Mouse (Mus musculus): Measurements from ENCODE around the gene Mier2.

The Mier2 gene

DNA sequence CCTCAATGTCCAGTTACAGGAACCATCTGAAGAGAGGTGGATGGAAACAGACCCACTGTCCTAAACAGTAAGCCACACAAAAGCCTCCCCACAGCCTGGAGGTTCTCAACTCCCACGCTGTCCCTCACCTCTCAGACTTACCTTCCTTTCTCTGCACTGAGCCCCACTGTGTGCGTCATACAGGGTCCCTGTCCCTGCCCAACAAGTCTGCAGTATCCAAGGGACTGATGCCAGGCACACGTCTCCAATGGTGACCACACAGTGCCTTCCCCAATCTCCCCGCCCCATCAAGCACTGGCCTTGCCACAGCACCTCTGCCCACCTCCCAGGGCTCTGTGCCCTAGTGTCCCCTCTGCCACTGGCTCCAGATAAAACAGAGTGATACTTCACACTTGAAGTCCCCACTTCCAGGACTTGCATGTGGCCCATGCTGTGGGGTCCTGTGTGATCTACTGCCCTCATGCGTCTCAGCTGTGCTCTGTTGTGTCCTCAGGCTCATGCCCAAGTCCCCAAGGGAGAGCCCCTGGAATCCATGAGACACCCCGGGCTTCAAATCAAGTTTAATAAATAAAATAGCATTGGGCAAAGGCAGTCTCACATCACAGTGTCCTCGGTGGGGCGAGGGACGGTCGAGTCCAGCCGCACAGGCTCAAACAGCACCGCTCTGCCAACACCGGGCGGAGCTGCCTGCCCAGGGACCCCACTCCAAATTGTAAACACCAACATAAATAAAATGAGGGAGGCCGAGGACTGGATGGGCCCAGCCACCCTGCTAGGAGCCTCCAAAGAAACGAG lies 15.1 kb downstream of the Mier2 start:
- DNase-seq (ENCODE audit: low read depth, low spot score) = no peak

DNA sequence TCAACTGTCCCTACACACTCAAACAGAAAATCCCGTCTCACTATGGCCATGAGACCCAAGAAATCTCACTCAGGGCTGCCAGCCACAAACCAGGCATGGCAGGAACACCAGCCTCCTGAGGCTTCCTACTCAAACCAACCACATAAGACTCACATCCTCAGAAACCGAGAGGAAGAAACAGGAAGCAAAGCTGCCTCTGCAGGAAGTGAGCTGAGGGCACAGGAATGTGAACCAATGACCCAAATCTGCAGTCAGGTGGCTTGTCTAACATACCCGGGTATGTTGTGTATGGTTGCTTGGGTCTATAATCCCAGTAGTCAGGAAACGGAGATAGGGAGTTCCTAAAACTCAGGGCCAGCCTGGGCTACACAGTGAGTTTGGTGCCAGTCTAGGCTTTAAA lies 16.1 kb downstream of the Mier2 start:
- no peak for DNase-seq (ENCODE audit: low read depth, low spot score)

DNA sequence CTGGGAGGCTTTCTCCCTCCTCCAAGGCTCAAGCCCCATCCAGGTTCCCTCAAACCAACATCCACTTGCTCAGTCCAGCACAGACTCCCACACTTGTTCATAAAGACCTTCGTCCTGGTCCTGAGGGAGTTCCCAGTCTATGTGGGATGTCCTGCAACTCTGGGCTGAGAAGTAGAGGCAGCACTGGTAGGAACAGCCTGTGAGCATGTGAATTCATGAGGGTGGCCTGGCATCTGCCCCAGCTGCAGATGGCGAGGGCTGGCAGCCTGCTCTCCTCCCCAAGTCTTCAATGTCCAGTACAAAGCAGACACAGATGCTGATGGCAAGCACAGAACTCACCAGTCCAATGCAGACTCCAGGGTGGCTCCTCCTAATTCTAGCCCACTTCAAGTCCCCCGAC lies 16.7 kb downstream of the Mier2 start:
- no peak for DNase-seq (ENCODE audit: low read depth, low spot score)

DNA sequence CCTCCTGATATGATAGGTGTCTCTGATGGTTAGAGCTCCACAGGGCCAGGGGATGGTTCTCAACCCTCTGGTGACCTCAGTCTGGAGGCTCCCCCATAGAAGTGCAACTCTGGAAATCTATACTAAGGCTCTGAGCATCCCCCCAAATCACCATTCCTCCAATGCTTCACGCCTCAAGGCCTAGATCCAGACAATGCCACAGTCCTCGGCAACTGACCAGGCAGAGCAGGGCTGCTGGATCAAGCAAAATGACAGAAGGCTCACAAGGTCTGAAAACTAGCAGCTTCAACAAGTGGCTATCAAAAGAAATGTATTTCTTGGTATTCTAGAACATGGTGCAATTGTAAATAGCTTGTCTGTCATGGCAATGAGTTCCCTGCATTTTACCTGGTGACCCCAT lies 17.2 kb downstream of the Mier2 start:
- DNase-seq (ENCODE audit: low read depth, low spot score) = no peak

GRCm38 (mm10) chr10:79537271-79537670 lies 17.7 kb downstream of the Mier2 start:
- DNase-seq (ENCODE audit: low read depth, low spot score) = no peak

DNA sequence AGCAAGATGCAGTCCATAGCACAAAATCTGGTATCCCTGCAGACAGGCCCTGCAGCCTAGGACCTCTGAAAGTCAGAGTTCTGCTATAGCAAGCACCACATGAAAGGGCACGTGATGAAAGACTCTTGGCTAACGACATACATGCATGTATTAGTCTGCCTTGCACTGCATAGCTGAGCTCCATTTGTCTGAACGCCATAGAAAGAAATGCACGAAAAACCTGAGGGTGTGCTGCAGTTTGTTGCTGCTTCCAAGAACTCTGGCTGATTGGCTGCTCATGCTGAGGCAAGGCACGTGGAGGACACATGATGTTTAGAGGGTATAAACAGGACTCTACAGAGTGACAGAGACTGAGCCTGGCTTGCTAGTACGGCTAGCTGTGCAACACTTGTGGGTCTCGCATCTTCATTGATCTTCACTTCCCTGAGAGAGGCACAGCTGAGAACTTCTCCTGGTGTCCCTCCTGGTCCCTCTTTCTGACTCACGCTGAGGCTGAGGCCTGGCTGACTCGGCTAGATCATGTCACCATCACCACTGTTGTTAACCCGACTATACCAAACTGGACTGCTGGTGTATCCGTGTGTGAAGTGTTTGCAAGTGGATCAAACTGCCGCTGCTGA lies 18.4 kb downstream of the Mier2 start:
- DNase-seq (ENCODE audit: low read depth, low spot score) = no peak

DNA sequence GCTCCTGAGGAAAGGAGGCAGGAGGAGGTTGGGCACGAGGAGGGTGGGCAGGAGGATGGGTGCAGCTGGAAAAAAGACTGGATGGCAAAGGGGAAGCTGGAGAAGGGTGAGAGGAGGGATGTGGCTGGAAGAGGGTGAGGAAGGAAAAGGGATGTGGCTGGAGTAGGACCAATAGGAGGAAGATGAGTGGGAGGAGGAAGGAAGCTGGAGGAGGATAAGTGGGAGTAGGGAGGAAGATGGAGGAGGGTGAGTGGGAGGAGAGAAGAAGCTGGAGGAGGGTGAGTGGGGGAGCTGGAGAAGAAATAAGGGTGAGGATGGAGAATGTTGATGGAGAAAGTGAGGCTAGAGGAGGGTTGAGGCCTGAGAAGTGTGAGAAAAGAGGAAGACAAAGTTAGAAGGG lies 19.6 kb downstream of the Mier2 start:
- no peak for DNase-seq (ENCODE audit: low read depth, low spot score)

- DNase-seq (ENCODE audit: low read depth, low spot score) = no peak
Measured at GRCm38 (mm10) chr10:79534426-79534825, 20.6 kb downstream of the Mier2 start.

- peak; percentile 54 for DNase-seq (ENCODE audit: low read depth, low spot score)
Measured at GRCm38 (mm10) chr10:79533126-79533911, 21.7 kb downstream of the Mier2 start, which contains the start of gene Plpp2. Plpp2 (minus strand) TSS chr10:79533796.

GRCm38 (mm10) chr10:79532678-79533077 lies 22.3 kb downstream of the Mier2 start:
- DNase-seq (ENCODE audit: low read depth, low spot score) = no peak

GRCm38 (mm10) chr10:79531593-79531992 lies 23.4 kb downstream of the Mier2 start:
- DNase-seq (ENCODE audit: low read depth, low spot score) = no peak

DNA sequence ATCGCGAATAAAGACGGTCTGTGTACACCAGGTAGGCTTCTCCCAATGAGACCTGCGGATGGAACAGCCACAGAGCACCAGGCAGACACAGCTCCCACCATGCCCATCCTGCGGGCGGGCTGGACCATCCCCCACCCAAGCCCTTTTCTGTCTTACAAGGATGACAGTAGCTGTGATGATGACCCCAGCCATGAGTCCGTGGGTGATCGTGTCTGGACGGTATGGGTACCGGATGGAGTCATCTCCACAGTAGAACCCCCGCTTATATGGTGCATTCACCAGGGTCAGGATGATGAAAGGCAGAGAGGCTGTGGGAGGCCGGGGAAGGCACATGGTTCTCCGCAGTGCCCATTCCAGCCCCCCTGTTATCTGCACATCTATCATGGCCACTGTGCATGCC lies 24.3 kb downstream of the Mier2 start:
- DNase-seq (ENCODE audit: low read depth, low spot score) = no peak

DNA sequence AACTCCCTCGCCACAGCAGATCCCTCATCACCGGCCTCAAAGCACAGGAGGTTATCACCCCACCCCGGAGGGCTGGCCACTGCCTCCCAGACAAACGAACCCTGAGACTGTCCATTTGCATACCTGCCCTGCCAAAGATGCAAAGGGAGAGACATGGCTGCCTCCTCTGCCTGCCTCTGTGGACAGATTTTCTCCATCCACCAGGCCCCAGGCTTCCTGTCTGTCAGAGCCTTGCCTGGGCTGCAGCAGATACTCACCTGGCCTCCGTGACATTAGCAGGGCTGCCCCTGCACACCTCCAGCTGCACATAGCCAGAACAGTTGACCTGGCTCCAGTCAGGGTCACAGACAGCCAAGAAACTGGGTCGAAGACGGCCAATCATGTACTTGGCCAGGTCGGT lies 24.8 kb downstream of the Mier2 start:
- no peak for DNase-seq (ENCODE audit: low read depth, low spot score)

- DNase-seq (ENCODE audit: low read depth, low spot score) = no peak
Measured at GRCm38 (mm10) chr10:79528081-79528480, 26.9 kb downstream of the Mier2 start.

DNA sequence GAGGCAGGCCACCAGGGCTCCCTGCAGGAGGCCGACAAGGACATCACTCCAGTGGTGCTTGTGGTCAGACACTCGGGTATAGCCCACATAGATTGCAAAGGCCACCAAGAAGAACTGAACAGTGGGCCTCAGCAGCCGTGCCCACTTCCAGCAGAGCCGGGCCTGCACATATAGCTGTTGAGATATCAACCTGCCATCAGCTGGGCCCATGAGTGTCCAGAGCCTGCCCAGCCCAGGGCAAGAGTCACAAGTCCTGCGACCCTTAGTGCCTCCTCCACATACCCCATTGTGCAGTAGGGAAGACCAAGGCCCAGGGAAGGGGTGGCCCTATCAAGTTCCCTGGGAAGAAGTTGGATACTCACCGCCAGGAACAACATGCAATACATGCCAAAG lies 27.6 kb downstream of the Mier2 start:
- no peak for DNase-seq (ENCODE audit: low read depth, low spot score)

- DNase-seq (ENCODE audit: low read depth, low spot score) = no peak
Measured at GRCm38 (mm10) chr10:79526661-79527452, 28.1 kb downstream of the Mier2 start.

DNA sequence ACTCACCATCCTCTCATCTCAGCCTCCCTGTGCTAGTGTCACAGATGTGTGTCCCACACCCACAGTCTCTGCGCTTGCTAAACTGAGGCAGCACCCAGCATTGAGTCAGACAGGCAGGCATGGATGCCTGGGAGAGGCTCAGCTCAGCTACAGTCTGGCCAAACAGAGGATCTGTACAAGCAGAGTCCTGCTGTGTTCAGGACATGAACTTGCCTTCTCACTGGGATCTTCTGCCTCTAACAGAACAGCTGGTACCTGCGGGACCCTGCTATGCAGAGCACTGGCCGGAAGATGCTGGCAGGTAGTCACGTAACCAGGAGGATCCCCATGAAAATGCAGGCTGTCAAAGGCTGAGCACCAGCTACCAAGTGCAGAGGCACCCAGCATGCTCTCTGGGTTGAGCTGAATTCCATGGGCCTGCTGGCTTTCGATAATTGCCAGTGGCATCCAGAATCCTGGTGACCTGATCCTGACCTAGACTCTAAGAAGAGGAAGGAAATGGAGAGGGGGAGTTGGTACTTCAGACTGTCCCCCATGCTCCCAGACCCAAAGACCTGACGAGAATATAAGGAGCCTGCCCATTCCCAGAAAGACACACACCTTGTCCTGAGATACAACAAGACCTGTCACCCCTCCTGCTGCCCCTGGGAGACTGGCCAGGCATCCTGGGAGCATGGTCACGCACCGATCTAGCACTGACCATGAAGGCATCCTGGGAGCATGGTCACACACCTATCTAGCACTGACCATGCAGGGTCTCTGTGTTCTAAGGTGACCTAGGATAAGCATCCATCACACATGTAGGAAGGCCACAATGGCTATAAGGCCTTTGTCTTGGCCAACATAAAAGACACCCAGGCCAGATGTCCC lies 29.3 kb downstream of the Mier2 start:
- DNase-seq (ENCODE audit: low read depth, low spot score) = no peak

DNA sequence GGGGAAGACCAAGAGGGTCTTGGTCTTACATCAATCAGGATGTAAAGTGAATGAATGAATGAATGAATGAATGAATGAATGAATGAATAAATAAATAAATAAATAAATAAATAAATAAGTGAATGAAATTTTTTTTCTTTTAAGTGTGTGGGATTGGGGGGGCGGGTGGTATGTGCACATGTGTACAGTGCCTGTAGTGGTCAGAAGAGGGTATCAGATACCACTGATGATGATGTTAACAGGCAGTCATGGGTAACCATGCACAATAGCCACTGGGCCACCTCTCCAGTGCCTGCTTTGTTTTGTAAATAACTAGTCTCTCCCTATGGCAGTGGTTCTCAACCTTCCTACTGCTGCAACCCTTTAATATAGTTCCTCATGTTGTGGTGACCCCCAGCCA lies 30.6 kb downstream of the Mier2 start:
- DNase-seq (ENCODE audit: low read depth, low spot score) = no peak

- DNase-seq (ENCODE audit: low read depth, low spot score) = no peak
Measured at GRCm38 (mm10) chr10:79506709-79507108, 48.3 kb downstream of the Mier2 start.

GRCm38 (mm10) chr10:79502830-79503644 lies 52.0 kb downstream of the Mier2 start:
- DNase-seq (ENCODE audit: low read depth, low spot score) = peak; percentile 1

Data from embryo, embryonic 11.5 days (tissue).